Mouse (Mus musculus): ENCODE measurements at regions not wholly inside any gene's neighbourhood (a gene's known extent, or its start where the extent isn't known, plus 50 kb on each side); places are given as distances from the start of the nearest gene placed in this dataset.

- DNase-seq: no peak
These were observed 75.5 kb downstream of the Trib2 start for GRCm38 (mm10) chr12:15741219-15741618.

- no peak for DNase-seq
These were observed 77.7 kb downstream of the Trib2 start for GRCm38 (mm10) chr12:15738989-15739388.

GRCm38 (mm10) chr12:15731261-15731660 is 85.5 kb downstream of the Trib2 start:
- DNase-seq: no peak

- DNase-seq: no peak
These were observed 87.0 kb downstream of the Trib2 start for GRCm38 (mm10) chr12:15729696-15730095.

- DNase-seq: no peak
These were observed 93.2 kb downstream of the Trib2 start for GRCm38 (mm10) chr12:15723529-15723928.

- DNase-seq: no peak
These were observed 94.6 kb downstream of the Trib2 start for GRCm38 (mm10) chr12:15722161-15722560.

GRCm38 (mm10) chr12:15720171-15720570 is 96.6 kb downstream of the Trib2 start:
- DNase-seq: no peak

- peak; percentile 16 for DNase-seq
These were observed 97.9 kb downstream of the Trib2 start for GRCm38 (mm10) chr12:15718827-15719226.

GRCm38 (mm10) chr12:15717989-15718388 is 98.7 kb downstream of the Trib2 start:
- DNase-seq: peak; percentile 11

- no peak for DNase-seq
These were observed 99.4 kb downstream of the Trib2 start for GRCm38 (mm10) chr12:15717342-15717741.

- DNase-seq: no peak
These were observed 103.1 kb downstream of the Trib2 start for GRCm38 (mm10) chr12:15713623-15714022.

GRCm38 (mm10) chr12:15707570-15708095 is 109.1 kb downstream of the Trib2 start:
- no peak for DNase-seq

- peak; percentile 59 for DNase-seq
These were observed 112.3 kb downstream of the Trib2 start for GRCm38 (mm10) chr12:15704412-15704811.

GRCm38 (mm10) chr12:15702137-15702536 is 114.6 kb downstream of the Trib2 start:
- DNase-seq: no peak

- DNase-seq: no peak
These were observed 117.9 kb downstream of the Trib2 start for GRCm38 (mm10) chr12:15698829-15699228.

- no peak for DNase-seq
These were observed 118.5 kb downstream of the Trib2 start for GRCm38 (mm10) chr12:15698042-15698771.

- no peak for DNase-seq
These were observed 128.4 kb downstream of the Trib2 start for GRCm38 (mm10) chr12:15688342-15688741.

- DNase-seq: no peak
These were observed 132.4 kb downstream of the Trib2 start for GRCm38 (mm10) chr12:15684311-15684710.

- no peak for DNase-seq
These were observed 134.9 kb downstream of the Trib2 start for GRCm38 (mm10) chr12:15681678-15682355.

GRCm38 (mm10) chr12:15676127-15676526 is 140.6 kb downstream of the Trib2 start:
- DNase-seq: no peak

GRCm38 (mm10) chr12:15659755-15660154 is 157.0 kb downstream of the Trib2 start:
- no peak for DNase-seq

GRCm38 (mm10) chr12:15659332-15659731 is 157.4 kb downstream of the Trib2 start:
- DNase-seq: no peak

GRCm38 (mm10) chr12:15657748-15658251 is 158.9 kb downstream of the Trib2 start:
- DNase-seq: no peak

All from adrenal gland, postnatal 25 days (tissue).